ENCODE assay signal across 23 mouse cellular contexts in genomic region chr2:18139646-18140045, GRCm38 (mm10).
DNase-seq lines count a peak whose midpoint lies in the region; ATAC-seq lines count a peak whose summit lies in the region.
"Had no signal": no experiment of that assay in that cellular context is flagged by ENCODE, and none has a peak within 500 bp of the region (broad histone marks: within the 10 kb centered on the region; RNA-seq: fewer than 3 reads in every experiment).

No protein-coding gene starts in this region.

- H3K4me2 ChIP-seq in forebrain, embryonic 12.5 days, result no peak overlapping the region
- H3K4me2 ChIP-seq: embryonic facial prominence, embryonic 15.5 days; forebrain, embryonic 15.5 days; hindbrain, embryonic 12.5 days had no signal

- ATAC-seq in forebrain, embryonic 12.5 days (ENCODE audit: low FRiP score), result no peak
- ATAC-seq: CD4-positive, CD25-positive, alpha-beta regulatory T cell, adult 4 months; forebrain, embryonic 15.5 days; hindbrain, embryonic 16.5 days had no signal

- peak; percentile 10 for DNase-seq in adipocyte (ENCODE audit: low spot score)
- DNase-seq in lung, adult 18-20 months, result peak; percentile 66 to 81
- peak; percentile 33 for DNase-seq in lung, postnatal 10 days
- DNase-seq in lung, postnatal 4 days, result peak; percentile 24 to 27
- no peak for DNase-seq in right cerebral cortex, postnatal 25 days
- DNase-seq: adrenal gland, postnatal 14 days; cerebellum, adult 2 months; cerebellum, postnatal 14 days; embryo, embryonic 11 days; gastrocnemius, postnatal 36 days; heart, adult 11 months; heart, postnatal 10 days; heart, postnatal 4 days had no signal

- 95% methylated on average over 5 of the region's 5 CpGs for WGBS in forebrain, embryonic 12.5 days

- no peaks in the 10 kb centered on the region for H3K4me1 ChIP-seq in forebrain, embryonic 12.5 days
- H3K4me1 ChIP-seq: embryonic facial prominence, embryonic 15.5 days; forebrain, embryonic 10.5 days; forebrain, embryonic 15.5 days; heart, embryonic 10.5 days; hindbrain, embryonic 12.5 days had no signal

- H3K27me3 ChIP-seq in forebrain, embryonic 12.5 days, result no peaks in the 10 kb centered on the region
- H3K27me3 ChIP-seq: embryonic facial prominence, embryonic 15.5 days; forebrain, embryonic 15.5 days; hindbrain, embryonic 12.5 days had no signal

- H3K4me3 ChIP-seq in forebrain, embryonic 12.5 days (replicated peaks), result no peak overlapping the region
- H3K4me3 ChIP-seq: embryonic facial prominence, embryonic 15.5 days; erythroblast, embryonic 14.5 days; forebrain, embryonic 10.5 days; forebrain, embryonic 15.5 days; heart, embryonic 10.5 days; hindbrain, embryonic 12.5 days had no signal

- no peak overlapping the region for H3K9ac ChIP-seq in forebrain, embryonic 12.5 days
- H3K9ac ChIP-seq: embryonic facial prominence, embryonic 15.5 days; forebrain, embryonic 15.5 days; hindbrain, embryonic 12.5 days had no signal

- H3K36me3 ChIP-seq in forebrain, embryonic 12.5 days (replicated peaks), result peaks cover 33% of the 10 kb centered on the region

- no peaks in the 10 kb centered on the region for H3K9me3 ChIP-seq in forebrain, embryonic 12.5 days
- H3K9me3 ChIP-seq: embryonic facial prominence, embryonic 15.5 days; forebrain, embryonic 10.5 days; forebrain, embryonic 15.5 days; G1E; heart, embryonic 10.5 days; hindbrain, embryonic 12.5 days had no signal

- no peak overlapping the region for H3K27ac ChIP-seq in forebrain, embryonic 12.5 days
- H3K27ac ChIP-seq: embryonic facial prominence, embryonic 15.5 days; forebrain, embryonic 10.5 days; forebrain, embryonic 15.5 days; heart, embryonic 10.5 days; hindbrain, embryonic 12.5 days had no signal
